Mouse (Mus musculus) granulocyte monocyte progenitor cell, adult 5-6 weeks (primary cell): ENCODE measurements at regions not wholly inside any gene's neighbourhood (a gene's known extent, or its start where the extent isn't known, plus 50 kb on each side); places are given as distances from the start of the nearest gene placed in this dataset.

Experiments
- ATAC-seq: replicated peaks from 2 replicates; pipeline ENCODE4 v1.8.0; 2016; ENCODE audit warnings: mild to moderate bottlenecking, moderate TSS enrichment, inconsistent platforms; ENCODE audit not compliant: poor library complexity, severe bottlenecking

GRCm38 (mm10) chr8:109399616-109400015, 94.2 kb upstream of the Pmfbp1 start:
- ATAC-seq: no peak

GRCm38 (mm10) chr8:109400192-109400591, 93.6 kb upstream of the Pmfbp1 start:
- ATAC-seq: no peak

- no peak for ATAC-seq
Measured at GRCm38 (mm10) chr8:109407913-109408312, 85.9 kb upstream of the Pmfbp1 start.

- ATAC-seq: no peak
Measured at GRCm38 (mm10) chr8:109410531-109410930, 83.3 kb upstream of the Pmfbp1 start.

- ATAC-seq: no peak
Measured at GRCm38 (mm10) chr8:109413386-109413785, 80.4 kb upstream of the Pmfbp1 start.

GRCm38 (mm10) chr8:109415315-109415714, 78.5 kb upstream of the Pmfbp1 start:
- no peak for ATAC-seq

GRCm38 (mm10) chr8:109415906-109416305, 77.9 kb upstream of the Pmfbp1 start:
- no peak for ATAC-seq

- ATAC-seq: no peak
Measured at GRCm38 (mm10) chr8:109416327-109417100, 77.3 kb upstream of the Pmfbp1 start.

- ATAC-seq: no peak
Measured at GRCm38 (mm10) chr8:109417222-109417621, 76.6 kb upstream of the Pmfbp1 start.

GRCm38 (mm10) chr8:109417971-109418370, 75.9 kb upstream of the Pmfbp1 start:
- ATAC-seq: no peak

GRCm38 (mm10) chr8:109419029-109419596, 74.7 kb upstream of the Pmfbp1 start:
- ATAC-seq: no peak

GRCm38 (mm10) chr8:109424004-109424403, 69.8 kb upstream of the Pmfbp1 start:
- ATAC-seq: no peak

- no peak for ATAC-seq
Measured at GRCm38 (mm10) chr8:109428551-109428950, 65.3 kb upstream of the Pmfbp1 start.

GRCm38 (mm10) chr8:109434538-109434937, 59.3 kb upstream of the Pmfbp1 start:
- no peak for ATAC-seq

GRCm38 (mm10) chr8:109436056-109436455, 57.8 kb upstream of the Pmfbp1 start:
- no peak for ATAC-seq

- no peak for ATAC-seq
Measured at GRCm38 (mm10) chr8:109436830-109437567, 56.8 kb upstream of the Pmfbp1 start.

- no peak for ATAC-seq
Measured at GRCm38 (mm10) chr8:109438531-109438930, 55.3 kb upstream of the Pmfbp1 start.
